Mouse (Mus musculus) kidney, adult 8-10 months (tissue): ENCODE data around the gene Mpdz.

ENCODE experiments used
- DNase-seq, 2 experiments: peaks; one replicate each; pipeline ENCODE4 v3.0.0; 2022

Mpdz gene

DNA sequence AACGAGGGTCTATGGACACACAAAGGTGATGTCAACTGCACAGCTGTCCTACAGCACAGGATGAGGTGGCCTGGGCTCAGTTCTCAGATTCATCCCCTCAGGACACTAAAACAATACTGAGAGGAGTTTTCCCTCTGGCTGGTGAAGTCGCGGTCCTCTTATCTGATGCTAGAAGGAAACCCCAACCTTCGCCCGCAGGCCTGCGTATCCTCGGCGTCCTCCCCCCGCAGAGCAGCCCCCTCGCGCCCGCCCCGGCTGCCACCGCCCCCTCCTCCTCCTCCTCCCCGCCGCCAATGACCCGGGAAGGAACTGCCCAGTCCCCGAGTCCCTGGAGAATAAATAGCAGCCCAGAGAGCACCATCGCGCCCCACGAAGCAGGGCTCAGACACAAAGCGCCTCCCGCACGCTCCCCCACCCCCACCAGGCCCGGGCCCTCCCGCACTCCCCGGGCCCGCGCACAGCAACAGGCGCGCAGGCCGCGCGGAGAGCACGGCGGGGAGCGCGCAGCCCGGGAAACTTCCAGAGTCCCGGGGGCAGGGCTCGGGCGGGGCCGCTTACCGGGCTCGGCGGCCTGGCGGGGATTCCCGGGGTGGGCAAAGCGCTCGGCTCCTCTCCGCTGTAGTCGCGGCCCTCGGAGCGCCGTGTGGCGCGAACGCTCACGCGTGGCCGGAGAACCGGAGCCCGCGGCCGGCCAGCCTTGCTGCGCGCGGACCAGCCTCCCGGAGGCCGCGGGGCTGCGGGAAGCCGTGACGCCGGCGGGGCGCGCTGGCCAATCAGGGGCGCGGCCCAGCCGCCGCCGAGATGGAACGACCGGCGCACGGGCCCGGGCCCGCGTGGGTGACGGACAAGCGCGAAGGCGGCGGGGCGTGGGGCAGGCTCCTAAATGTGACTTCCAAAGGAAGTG, at the start of gene Mpdz:
Mpdz (minus strand) TSS at position 738 of the 904 bp plus-strand sequence.
- DNase-seq: peak; percentile 32 to 48

DNA sequence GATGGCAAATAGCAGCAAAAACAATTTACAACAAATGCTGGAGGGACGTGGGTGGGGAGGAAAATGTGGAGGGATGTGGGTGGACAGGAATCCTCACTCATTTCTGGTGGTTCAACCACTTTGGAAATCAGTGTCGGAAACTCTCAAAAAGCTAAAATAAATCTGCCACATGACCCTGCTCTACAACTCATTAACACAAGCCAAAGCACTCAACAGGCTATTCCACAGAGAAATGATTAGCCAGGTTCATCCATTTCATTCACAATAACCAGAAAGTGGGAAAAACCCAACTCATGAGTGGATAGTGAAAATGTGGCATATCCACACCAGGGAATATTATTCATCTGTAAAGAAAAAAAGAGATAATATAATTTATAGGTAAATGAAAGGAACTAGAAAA, 47.9 kb upstream of the Mpdz start:
- DNase-seq: peak in 1 of 2 experiments; percentile 10

DNA sequence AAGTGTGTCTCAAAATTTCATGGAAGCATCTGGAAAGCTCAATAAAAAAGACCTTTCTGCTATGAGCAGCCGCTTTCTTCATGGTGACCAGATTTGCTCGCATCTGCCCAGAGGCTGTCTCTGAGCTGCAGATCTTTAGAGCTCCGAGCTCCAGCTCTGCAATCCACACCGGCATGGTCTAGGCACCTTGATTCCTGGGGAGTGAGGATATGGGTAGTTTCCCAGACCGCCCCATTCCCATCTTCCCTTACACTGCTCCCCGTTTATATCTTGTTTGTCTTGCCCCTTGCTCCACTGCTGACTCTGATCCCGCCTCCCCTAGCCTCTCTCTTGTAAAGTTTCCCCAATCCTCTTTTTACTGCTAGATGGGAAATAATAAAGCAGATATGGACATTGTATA, 42.0 kb upstream of the Mpdz start:
- DNase-seq: no peak

DNA sequence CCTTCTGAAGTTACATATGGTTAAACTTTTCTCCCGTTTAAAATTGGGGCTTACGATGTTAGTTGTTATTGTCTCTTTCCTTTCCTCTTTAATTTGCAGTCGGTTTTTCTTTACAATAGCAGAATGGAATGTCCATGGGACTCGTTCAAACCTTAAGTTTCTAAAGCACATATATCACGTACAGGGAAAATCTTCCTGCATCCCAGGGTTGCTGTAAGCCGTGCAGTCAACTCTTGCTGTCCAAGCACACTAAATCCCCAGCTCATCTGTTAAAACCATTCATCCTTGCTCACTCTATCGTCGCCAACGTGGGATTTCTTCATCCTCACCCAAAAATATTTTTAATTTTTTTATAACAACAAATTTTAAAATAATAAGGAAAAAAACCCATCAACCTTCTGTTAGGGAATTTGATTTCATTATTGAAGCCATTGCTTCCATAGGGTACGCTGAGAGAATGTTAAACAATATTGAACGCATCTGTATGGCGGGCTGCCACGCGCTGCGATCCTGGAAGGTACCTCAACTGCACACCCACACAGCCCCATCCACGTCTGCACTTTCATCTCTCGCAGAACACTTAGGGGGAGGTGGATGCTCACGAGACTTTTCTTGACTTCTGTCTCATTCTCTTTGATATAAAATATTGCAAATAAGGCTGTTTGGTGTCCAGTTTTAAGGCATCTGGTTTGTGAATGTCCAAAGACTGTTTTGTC, 41.4 kb upstream of the Mpdz start:
- DNase-seq: no peak

DNA sequence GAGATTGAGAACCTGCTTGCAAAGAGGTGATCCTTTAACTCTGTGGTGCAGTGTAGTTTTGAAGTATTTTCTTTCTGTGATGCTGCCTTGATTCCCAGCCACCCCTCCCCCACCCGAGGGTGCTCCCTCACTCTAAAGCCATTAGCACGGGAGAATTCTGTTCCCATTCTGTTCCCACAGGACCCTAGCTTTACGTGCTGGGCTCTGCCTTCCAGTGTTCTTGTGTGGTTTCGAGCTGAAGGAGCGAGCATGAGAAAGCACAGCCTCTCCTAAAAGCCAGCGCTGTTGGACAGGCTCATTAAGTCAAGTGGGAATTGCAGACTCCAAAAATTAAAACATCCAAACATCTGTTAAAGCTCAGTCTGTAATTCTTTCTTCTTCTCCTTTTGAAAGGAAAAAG, 40.5 kb upstream of the Mpdz start:
- DNase-seq: no peak

DNA sequence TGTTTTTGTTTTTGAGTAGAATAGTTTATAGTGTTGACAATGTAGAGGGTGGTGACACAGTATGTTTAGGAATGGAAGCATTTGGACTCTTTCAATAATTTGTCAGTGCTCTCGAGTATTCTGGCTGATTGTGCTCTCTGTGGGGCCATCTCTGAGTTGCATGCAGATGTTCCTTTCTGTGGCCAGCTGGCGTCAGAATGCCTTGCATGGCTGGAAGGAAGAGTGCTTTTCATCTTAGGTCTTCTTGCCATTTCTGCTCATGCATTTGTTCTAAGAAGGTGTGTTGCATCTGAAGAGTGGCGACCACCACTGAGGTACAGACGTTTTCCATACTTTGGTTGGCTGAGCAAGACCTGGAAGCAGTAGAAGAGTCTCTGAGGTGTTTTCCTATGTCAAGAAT, 24.2 kb upstream of the Mpdz start:
- no peak for DNase-seq

DNA sequence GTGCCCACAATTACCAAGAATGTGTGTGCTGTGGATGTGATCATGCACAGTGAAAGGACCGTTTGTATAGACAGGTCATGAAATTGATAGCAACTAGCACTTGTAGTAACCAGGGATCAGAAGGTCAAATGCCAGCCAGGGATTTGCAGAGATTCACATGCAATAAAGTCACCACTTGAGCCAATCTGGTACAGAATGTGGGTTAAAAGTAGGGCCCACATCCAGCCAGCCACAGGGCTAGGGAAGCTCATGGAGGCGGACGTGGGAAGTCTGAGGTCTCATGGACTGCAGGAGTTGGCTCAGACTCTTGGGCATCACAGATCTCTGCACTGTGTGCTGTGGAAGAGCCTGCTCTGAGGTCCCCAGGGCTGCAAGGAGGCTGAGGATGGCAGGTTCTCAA, 22.6 kb upstream of the Mpdz start:
- no peak for DNase-seq

DNA sequence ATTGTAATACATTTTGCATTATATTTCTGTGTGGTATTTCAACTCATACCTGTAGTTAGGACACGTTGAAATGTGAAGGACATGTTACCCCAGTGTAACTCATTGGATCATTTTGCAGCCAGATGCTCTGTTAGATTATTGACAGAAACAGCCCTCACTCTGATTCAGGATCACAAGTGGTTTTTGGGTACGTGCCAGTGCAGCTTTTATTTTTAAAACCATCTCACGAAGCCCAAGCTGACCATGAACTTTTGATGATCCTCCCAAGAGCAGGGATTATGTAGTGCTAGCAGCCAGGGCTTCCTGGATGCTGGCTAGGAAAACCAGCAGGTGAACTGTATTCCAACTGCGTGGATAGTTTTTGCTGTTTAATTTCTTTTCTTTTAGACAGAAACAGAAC, 19.6 kb upstream of the Mpdz start:
- DNase-seq: no peak

DNA sequence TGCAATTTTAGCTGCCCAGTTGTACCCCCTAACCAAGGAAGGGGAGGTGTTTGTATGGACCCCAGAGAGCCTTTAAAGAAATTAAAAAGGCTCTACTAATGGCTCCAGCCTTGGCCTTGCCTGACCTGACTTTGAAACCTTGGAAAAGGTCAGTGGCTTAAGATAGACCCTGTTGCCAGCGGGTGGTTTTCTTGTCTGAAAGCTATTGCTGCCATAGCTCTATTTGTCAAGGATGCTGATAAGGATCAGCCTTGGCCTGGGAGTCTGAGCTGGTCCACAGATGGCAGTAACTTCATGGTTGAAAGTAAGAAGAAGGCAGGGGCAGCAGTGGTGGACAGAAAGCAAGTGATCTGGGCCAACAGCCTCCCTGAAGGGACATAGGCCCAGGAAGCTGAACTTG, 16.3 kb upstream of the Mpdz start:
- DNase-seq: no peak

DNA sequence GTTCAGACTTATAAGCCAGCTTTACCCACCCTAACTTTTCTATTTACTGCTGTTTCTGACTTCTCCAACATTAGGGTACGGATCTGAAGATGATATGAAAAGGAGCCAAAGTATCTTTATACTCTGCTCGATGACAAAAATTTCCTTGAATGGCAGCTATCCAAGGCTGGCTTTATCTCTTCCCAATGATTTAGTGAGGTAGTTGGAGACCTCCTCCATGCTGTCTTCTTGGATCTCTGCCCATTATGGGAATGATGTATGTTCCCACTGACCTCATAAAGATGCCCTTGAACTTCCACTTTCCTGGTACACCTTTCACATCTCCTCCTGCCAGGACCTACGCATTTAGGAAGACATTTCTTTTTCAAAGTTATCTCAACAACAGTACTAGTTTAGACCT, 11.2 kb upstream of the Mpdz start:
- DNase-seq: no peak

DNA sequence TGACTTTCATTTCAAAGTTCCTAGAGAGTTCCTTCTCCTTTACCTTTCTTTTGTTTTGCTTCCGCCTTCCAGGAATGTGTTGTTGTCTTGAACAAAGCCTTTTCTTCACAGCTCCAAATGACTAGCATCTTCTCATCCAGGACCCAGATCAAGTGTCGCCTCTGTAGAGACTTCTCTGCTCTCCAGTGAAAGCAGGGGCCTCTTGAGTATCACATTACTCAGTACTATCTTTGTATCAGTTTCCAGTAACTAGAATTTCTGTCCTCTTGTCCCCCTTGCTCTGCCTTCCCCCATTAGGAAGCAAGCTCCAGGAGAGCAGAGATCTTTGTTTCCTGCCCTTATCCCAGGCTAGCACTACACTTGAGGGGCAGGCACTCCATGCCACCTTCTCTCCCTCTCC, 9.6 kb upstream of the Mpdz start:
- DNase-seq: no peak

DNA sequence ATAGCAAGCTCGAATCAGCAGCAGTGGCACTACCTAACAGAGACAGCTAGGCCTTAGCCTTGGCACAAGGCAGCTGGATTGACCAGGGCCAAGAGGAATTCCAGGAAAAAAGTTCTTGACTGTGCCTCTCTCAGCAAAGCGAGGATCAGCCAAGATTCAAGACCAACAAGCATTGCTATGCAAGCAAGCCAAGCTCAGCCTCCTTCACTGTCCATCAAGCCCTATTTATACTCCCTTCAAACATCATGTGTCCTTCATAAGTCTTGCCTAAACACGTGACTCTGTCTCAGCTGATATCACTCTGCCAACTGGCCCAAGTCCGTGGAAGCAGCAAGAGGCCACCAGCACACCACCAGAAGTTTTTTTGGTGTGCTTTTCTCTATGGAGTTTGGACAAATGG, 6.8 kb upstream of the Mpdz start:
- DNase-seq: no peak

DNA sequence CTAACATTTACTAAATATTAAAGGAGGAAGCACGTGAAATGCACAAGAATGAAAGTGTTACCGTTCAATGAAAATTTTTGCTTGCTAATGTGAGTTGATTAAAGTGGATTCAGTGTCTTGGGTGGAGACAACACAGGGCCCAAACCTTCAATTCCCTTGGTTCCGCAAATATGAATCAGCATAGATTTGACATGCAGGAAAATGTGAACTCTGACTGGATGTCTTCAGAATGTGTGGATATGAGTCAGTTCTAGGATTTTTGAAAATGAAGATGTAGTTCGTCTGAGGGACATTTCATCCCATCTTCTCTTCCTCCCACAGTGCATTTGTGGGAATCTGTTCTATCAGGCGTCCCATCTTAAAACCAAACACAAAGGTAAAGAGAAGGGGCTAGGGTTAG, 951 bp upstream of the Mpdz start:
- no peak for DNase-seq

DNA sequence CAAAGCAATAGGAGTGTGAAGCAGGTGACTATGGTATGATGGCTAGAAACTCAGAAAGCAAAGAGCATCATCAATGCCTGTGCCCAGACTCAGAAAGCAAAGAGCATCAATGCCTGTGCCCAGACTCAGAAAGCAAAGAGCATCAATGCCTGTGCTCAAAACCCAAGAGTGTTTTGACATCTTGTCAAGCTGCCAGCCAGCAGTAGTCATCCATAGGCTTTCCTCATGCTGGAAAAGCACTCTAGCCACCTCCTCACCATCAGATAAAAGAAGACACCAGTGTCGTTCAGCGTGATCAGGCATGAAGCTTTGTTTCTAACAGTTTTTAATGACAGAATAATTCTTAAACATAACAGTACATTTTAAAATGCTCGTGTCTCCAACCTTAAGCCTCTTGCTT, 8.7 kb downstream of the Mpdz start:
- DNase-seq: no peak

DNA sequence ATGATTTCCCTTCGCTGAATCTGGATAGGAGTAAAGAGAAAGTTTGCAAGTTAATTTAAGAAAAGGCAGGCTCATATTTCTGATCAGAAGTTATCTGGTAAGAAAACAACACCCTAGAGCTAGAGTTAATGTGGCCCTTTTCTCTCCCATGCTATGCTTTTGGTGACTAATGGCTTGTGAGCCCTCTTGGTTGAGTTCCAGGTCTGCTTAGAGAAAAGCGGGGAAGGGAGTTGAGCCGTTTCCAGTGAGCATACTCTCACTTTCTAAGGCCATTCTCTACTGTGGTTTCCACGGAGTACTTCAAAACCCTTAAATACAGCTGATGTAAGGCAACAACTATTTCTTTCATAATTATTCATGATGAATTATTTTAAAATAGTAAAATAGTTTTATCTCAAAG, 11.8 kb downstream of the Mpdz start:
- DNase-seq: no peak

DNA sequence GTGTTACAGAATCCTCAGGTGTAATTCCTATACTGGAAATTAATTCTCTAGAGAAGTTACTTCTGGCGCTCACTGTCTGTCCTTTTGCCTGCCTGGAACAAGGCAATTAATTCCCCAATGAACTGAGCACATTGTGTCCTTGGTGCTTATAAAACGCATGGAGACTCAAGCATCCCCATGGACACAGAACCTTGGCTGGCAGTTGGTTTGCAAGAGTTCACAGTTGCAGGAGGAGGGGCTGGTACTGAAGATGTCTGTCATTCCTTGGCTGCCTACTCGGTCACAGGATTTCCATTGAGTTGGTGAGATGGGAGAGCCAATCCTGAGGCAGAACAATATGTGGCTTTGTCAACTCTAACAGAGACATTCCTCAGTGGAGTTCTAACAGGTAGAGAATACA, 12.5 kb downstream of the Mpdz start:
- DNase-seq: no peak

DNA sequence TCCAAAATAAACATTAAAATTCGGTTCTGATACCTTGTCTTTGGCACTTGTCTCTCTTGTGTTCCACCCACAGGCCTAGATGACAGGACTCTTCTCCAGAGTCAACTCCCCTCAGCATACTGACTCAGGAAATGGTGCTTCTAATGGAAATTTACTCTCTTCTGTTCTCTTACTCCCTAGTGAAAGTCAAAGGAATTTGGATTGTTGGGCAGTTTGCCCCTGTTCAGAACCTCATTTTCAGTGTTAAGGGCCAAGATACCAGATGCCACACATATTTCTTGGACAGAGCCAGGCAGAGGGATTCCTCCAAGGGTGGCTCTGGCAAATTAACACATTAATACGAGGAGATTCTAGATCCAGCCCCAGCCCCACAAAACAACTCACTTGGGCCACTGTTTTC, 12.9 kb downstream of the Mpdz start:
- peak in 1 of 2 experiments; percentile 9 for DNase-seq

DNA sequence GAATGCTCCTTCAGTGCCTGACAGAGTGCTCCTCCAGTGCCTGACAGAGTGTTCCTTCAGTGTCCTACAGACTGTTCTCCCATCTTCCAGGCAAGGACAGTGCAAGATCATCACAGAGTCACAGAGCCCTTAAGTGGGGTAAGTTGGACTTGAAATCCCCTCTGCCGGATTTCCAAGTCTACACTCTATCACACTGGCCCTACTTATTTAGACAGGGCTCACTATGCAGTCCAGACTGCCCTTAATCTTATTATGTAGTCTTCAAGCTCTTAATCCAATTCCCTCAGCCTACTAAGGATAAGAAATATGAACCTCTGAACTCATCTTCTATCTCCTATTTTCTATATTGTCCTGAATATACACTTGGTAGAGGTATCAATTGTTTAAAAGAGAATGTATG, 19.1 kb downstream of the Mpdz start:
- DNase-seq: no peak

DNA sequence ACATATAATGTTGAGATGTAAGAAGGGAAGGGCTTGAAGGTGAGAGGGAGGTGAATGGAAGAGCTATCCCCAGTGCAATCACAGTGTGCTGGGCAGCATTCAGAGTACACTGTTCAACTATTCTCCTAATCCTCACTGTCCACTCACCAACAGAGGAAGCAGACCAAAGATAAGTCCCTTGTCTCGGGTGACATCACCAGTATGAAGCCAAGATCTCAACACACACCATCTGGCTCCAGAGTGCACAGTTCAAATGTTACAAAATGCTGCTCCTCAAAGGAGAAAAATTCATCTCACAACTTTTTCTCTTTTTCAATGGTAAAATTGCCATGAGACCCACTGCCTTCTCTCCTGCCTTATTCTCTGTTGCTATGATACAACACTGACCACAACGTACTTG, 21.0 kb downstream of the Mpdz start:
- DNase-seq: no peak

DNA sequence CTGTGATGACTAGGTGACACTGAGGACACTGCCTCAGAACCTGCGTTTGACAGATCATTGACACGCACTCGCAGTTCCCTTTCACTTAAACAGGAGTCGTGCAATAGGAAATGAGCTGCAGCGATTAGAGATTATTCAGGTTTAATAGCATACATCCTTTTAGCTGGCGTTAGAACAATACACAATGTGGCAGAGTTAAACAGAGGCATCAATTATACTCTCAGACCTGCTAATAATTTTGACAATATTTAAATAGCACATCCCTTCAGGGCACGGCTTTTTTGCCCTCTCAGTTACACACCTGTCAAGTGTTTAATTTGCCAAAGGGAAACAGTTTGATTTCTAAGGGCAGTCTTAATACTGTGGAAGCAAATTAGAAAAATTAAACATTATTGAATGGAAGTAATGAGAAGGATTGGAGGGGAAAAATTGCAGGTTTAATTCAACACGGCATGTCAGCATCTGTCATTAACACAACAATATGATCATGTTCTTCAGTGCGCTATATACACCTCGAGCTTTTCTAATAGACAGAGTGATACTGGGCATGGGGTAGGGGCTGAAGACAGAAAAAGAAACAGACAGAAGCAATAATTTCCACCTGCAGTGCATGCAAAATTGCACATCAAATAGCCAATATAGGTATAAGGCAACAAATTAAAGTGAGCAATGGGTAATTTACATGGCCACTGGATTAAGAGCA, 27.1 kb downstream of the Mpdz start:
- DNase-seq: no peak

DNA sequence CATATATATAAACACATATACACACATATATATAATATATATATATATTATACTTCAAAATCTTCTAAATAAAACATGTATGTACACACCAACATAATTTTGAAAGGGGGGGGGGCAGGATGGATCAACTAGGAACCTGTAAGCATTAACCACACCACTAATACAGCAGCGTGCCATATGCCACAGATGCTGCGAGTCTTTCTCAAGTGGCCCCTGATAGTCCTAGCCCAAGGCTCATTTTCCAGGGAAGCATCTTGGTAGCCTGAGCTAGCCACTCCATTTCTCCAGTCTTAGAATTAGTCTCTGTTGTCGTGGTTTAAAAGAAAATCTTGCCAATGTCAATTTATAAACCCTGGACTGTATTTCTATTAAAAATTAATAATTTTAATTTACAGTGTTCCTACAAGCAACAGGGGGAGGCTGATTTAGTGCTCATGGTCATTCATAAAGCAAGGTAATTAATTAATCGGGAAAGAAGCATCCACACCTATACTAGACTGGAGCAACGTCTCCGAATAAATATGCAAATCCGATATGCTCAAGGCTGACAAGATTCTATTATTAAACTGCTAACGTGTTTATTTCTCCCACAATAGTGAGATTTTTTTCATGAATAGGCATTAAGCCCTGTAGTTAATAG, 27.8 kb downstream of the Mpdz start:
- no peak for DNase-seq

DNA sequence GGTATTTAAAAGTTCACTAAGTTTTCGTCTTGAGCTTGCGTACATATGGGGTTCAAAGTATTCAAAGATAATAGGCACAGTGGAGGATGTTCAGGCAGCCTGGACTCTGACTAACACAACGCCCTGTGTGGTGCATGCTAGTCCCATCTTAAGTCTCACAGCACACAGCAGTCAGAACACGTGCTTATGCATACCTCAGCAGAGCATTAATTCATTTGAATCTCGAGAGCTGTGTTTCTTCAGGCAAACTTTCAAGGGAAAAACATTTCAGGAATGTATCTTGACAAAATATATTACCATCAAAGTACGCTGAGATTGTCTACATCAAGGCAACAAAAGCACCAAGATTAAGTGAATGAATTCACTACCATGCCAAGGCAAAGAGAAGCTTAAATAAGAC, 45.7 kb downstream of the Mpdz start:
- no peak for DNase-seq

DNA sequence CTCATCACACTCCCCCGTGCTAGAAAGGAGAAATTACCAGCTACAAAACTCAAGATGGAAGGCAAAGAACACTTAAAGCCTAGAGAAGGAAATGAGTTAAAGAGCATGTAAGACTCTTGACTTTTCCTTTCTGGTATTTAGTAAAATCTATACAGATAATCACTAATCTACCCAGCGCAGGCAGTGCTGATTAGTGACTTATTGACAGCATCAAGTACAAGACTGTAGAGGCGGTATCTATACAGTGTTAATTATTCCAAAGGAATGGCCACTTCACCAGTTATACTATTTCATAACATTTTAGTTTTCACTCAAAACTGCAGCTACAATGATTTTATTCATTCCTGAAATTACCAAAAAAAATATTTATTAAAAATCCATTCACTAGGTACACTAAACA, 49.7 kb downstream of the Mpdz start:
- no peak for DNase-seq
